Mouse (Mus musculus) embryo, embryonic 10 days (tissue): ENCODE data around the gene Zfp280b.
"Not testable (repeated sequence)": the region's sequence is repeated elsewhere in the genome, so short reads cannot be mapped to it uniquely, and the experiment has no call there.

Source experiments
- DNase-seq: peaks from one replicate; pipeline ENCODE4 v3.0.0-alpha.2; 2015; ENCODE audit warnings: low spot score

The Zfp280b gene

GRCm38 (mm10) chr10:76030496-76030895, 2.0 kb upstream of the Zfp280b start:
- no peak for DNase-seq

- no peak for DNase-seq
Measured at GRCm38 (mm10) chr10:76031511-76032401, 694 bp upstream of the Zfp280b start.

GRCm38 (mm10) chr10:76033119-76033455, 637 bp downstream of the Zfp280b start:
- DNase-seq: no peak

GRCm38 (mm10) chr10:76034001-76034600, 1.7 kb downstream of the Zfp280b start:
- DNase-seq: no peak

- no peak for DNase-seq
Measured at GRCm38 (mm10) chr10:76035277-76035676, 2.8 kb downstream of the Zfp280b start.

GRCm38 (mm10) chr10:76036962-76037361, 4.5 kb downstream of the Zfp280b start:
- DNase-seq: no peak

GRCm38 (mm10) chr10:76045343-76045742, 12.9 kb downstream of the Zfp280b start:
- no peak for DNase-seq

GRCm38 (mm10) chr10:76046754-76047153, 14.3 kb downstream of the Zfp280b start:
- no peak for DNase-seq

GRCm38 (mm10) chr10:76047182-76047869, 14.9 kb downstream of the Zfp280b start:
- DNase-seq: no peak

GRCm38 (mm10) chr10:76048967-76049366, 16.5 kb downstream of the Zfp280b start:
- DNase-seq: no peak

GRCm38 (mm10) chr10:76051860-76052259, 19.4 kb downstream of the Zfp280b start:
- no peak for DNase-seq

- no peak for DNase-seq
Measured at GRCm38 (mm10) chr10:76062439-76062838, 30.0 kb downstream of the Zfp280b start.

- peak; percentile 37 for DNase-seq
Measured at GRCm38 (mm10) chr10:76067674-76068613, 35.5 kb downstream of the Zfp280b start.

GRCm38 (mm10) chr10:76072080-76072479, 39.6 kb downstream of the Zfp280b start:
- DNase-seq: not testable (repeated sequence)

- not testable (repeated sequence) for DNase-seq
Measured at GRCm38 (mm10) chr10:76077008-76077407, 44.6 kb downstream of the Zfp280b start.
